Mouse (Mus musculus) bone marrow, adult 2 months (tissue): ENCODE data around the gene Galnt6.

ENCODE experiments used
- CTCF ChIP-seq: fragments of 200-500 bp; IDR thresholded peaks from 2 replicates; pipeline ENCODE4 v1.5.1; 2011; ENCODE audit warnings: low read length, control low read depth; ENCODE audit not compliant: control insufficient read depth, insufficient read depth
- POLR2A ChIP-seq: fragments of 200-500 bp; IDR thresholded peaks from 2 replicates; pipeline ENCODE4 v1.6.1; 2011; ENCODE audit warnings: low read depth, mild to moderate bottlenecking, control low read depth, low read length, borderline replicate concordance; ENCODE audit not compliant: control insufficient read depth

- TF ChIP-seq POLR2A (no peak), CTCF (no peak)
Measured at GRCm38 (mm10) chr15:100701108-100701507, 28.1 kb downstream of the Galnt6 start.
